Mouse (Mus musculus) ES-Bruce4 (cell line): ENCODE data around the gene Itga10.

Experiments
- CTCF ChIP-seq: IDR thresholded peaks from one replicate; pipeline ENCODE4 v1.8.1; 2011; ENCODE audit warnings: low read depth, low read length
- EP300 ChIP-seq: IDR thresholded peaks from 2 replicates; pipeline ENCODE4 v1.6.1; 2011; ENCODE audit warnings: low read depth, low read length; ENCODE audit not compliant: insufficient read depth
- POLR2A ChIP-seq: IDR thresholded peaks from one replicate; pipeline ENCODE4 v1.8.1; 2011; ENCODE audit warnings: low read length; ENCODE audit not compliant: insufficient read depth

DNA sequence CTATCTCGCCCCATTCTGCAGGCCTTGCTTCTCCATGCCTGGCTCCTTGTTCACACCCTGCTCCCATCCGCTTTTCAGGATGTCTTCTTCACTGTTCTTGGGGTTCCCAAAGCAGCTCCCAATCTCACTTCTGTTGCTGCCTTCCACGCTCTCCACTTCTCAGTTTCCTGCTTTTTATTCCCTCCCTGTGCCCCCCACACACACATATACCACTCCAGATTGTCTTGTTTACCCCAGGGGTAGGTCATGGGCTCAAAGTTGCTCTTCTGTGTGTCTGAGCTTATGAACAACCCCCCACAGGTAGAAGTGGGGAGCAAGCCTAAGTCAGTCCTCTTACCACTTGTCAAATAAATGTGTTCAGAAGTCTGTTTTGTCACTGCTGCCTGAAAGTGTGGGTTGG lies 46.0 kb upstream of the Itga10 start:
- no peak for TF ChIP-seq CTCF
- no peak for TF ChIP-seq POLR2A
- TF ChIP-seq EP300, result no peak
